31 mouse cellular contexts compared by ENCODE assay signal in the genomic region with DNA sequence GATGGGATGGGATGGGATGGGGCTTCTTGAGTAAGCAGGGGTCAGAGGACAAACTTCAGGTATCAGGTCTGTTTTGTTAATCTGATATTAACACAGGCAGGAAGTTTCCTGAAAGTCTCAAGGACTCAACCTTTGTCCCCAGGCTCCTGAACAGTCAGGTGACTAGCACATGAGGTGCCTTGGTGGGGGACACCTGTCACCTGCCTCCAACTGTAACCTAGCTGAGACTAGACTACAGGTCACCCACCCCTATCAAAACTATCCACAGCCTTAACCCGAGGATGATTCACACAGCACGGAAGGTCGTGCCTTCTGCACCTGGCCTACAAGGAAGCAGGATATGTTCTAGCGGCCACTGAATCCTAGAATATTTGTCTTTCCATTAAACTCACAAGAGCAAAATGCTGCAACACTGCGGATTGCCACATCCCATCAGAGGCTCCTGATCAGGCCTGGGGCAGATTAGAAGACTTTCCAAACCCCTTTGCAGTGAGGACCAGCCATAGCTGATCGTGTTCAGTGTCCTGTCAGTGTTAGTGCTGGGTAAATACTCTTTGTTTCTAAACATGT. TPM values are rescaled to one million over a fixed set of nuclear protein-coding genes. Genes with fewer than 3 reads are reported as not detected.
DNase-seq lines count a peak whose midpoint lies in the region; ATAC-seq and TF ChIP-seq lines count a peak whose summit lies in the region.
"Had no signal": no experiment of that assay in that cellular context is flagged by ENCODE, and none has a peak within 500 bp of the region (broad histone marks: within the 10 kb centered on the region; RNA-seq: fewer than 3 reads in every experiment).

No protein-coding gene starts in this region.

- DNase-seq in kidney, adult 18-20 months: peak; percentile 19
- DNase-seq in lung, postnatal 0 days (ENCODE audit: low spot score): peak; percentile 58
- DNase-seq in lung, postnatal 14 days: no peak
- peak; percentile 24 for DNase-seq in liver, postnatal 0 days
- DNase-seq in spleen, postnatal 36 days (ENCODE audit: low spot score in 2 of 2): no peak
- no peak for DNase-seq in urinary bladder, adult 2 months (ENCODE audit: low spot score)
- DNase-seq: adrenal gland, postnatal 10 days; cerebellum, adult 8-10 months; cerebellum, postnatal 25 days; gastrocnemius, postnatal 14 days; heart, postnatal 36 days; kidney, adult 11 months; kidney, postnatal 14 days; left cerebral cortex, postnatal 4 days; lung, adult 18-20 months; lung, postnatal 10 days; midbrain, embryonic 14.5 days; right cerebral cortex, postnatal 25 days; spleen, adult 18-20 months had no signal

- H3K9me3 ChIP-seq in kidney, embryonic 14.5 days (ENCODE audit: control insufficient read depth, low read length): no peaks in the 10 kb centered on the region
- H3K9me3 ChIP-seq in lung, postnatal 0 days (ENCODE audit: low read length): no peaks in the 10 kb centered on the region
- H3K9me3 ChIP-seq in liver, postnatal 0 days (ENCODE audit: low read length): no peaks in the 10 kb centered on the region
- H3K9me3 ChIP-seq: embryonic facial prominence, embryonic 15.5 days; forebrain, embryonic 13.5 days; neural tube, embryonic 15.5 days had no signal

- peak; percentile 51 for TF ChIP-seq EP300 in lung, postnatal 0 days (IDR thresholded peaks at IDR 0.05)
- TF ChIP-seq EP300 in liver, postnatal 0 days (IDR thresholded peaks at IDR 0.05; ENCODE audit: low read depth): no peak

- no peaks in the 10 kb centered on the region for H3K27me3 ChIP-seq in kidney, embryonic 14.5 days (ENCODE audit: control insufficient read depth, insufficient read depth, low read length)
- no peaks in the 10 kb centered on the region for H3K27me3 ChIP-seq in lung, postnatal 0 days (replicated peaks; ENCODE audit: insufficient read depth, low read length)
- H3K27me3 ChIP-seq in liver, postnatal 0 days (ENCODE audit: insufficient read depth, low read length): no peaks in the 10 kb centered on the region
- H3K27me3 ChIP-seq: embryonic facial prominence, embryonic 15.5 days; forebrain, embryonic 13.5 days; hindbrain, embryonic 12.5 days; neural tube, embryonic 15.5 days; Patski had no signal

- TF ChIP-seq CTCF in lung, postnatal 0 days (IDR thresholded peaks at IDR 0.05): no peak
- no peak for TF ChIP-seq CTCF in liver, postnatal 0 days (IDR thresholded peaks at IDR 0.05; ENCODE audit: low read depth)

- no peaks in the 10 kb centered on the region for H3K36me3 ChIP-seq in kidney, embryonic 14.5 days (ENCODE audit: control insufficient read depth, insufficient read depth, low read length)
- H3K36me3 ChIP-seq in lung, postnatal 0 days (ENCODE audit: insufficient read depth, low read length): peaks cover 9% of the 10 kb centered on the region; the same call in 1 of the 2 replicates
- H3K36me3 ChIP-seq in liver, postnatal 0 days (replicated peaks; ENCODE audit: insufficient read depth, low read length): peaks cover 21% of the 10 kb centered on the region; the same call in 1 of the 2 replicates
- H3K36me3 ChIP-seq: embryonic facial prominence, embryonic 10.5 days; hindbrain, embryonic 12.5 days; neural tube, embryonic 15.5 days had no signal

- H3K27ac ChIP-seq in kidney, embryonic 14.5 days (ENCODE audit: low read depth, low read length): no peak overlapping the region
- H3K27ac ChIP-seq in lung, postnatal 0 days (ENCODE audit: low read length): peak overlapping the region; percentile 20; the same call in 1 of the 2 replicates
- H3K27ac ChIP-seq in liver, postnatal 0 days (ENCODE audit: low read depth): no peak overlapping the region
- H3K27ac ChIP-seq: embryonic facial prominence, embryonic 10.5 days; embryonic facial prominence, embryonic 15.5 days; forebrain, embryonic 13.5 days; hindbrain, embryonic 12.5 days; hindbrain, postnatal 0 days; layer of hippocampus, adult 2 months; neural tube, embryonic 15.5 days had no signal

- no peak overlapping the region for H3K4me3 ChIP-seq in kidney, embryonic 14.5 days (ENCODE audit: low read length)
- no peak overlapping the region for H3K4me3 ChIP-seq in lung, postnatal 0 days (ENCODE audit: low read depth, low read length)
- H3K4me3 ChIP-seq in liver, postnatal 0 days (ENCODE audit: low read depth, low read length): no peak overlapping the region
- H3K4me3 ChIP-seq: embryonic facial prominence, embryonic 10.5 days; embryonic facial prominence, embryonic 15.5 days; forebrain, embryonic 13.5 days; hindbrain, embryonic 12.5 days; layer of hippocampus, adult 2 months; neural tube, embryonic 15.5 days had no signal

- ATAC-seq in kidney, embryonic 14.5 days (ENCODE audit: low FRiP score, low TSS enrichment): no peak
- peak; percentile 23 for ATAC-seq in lung, postnatal 0 days
- peak; percentile 38; the same call in 1 of the 2 replicates for ATAC-seq in liver, postnatal 0 days
- ATAC-seq: forebrain, embryonic 13.5 days; hindbrain, postnatal 0 days; Patski had no signal

- no peaks in the 10 kb centered on the region for H3K4me1 ChIP-seq in kidney, embryonic 14.5 days (ENCODE audit: control insufficient read depth, insufficient read depth, low read length)
- H3K4me1 ChIP-seq in lung, postnatal 0 days (ENCODE audit: insufficient read depth, low read depth, low read length): peaks cover 3% of the 10 kb centered on the region; the same call in 1 of the 2 replicates
- H3K4me1 ChIP-seq in liver, postnatal 0 days (ENCODE audit: insufficient read depth): peaks cover 6% of the 10 kb centered on the region; the same call in 1 of the 2 replicates
- H3K4me1 ChIP-seq: embryonic facial prominence, embryonic 10.5 days; embryonic facial prominence, embryonic 15.5 days; forebrain, embryonic 13.5 days; hindbrain, embryonic 12.5 days; neural tube, embryonic 15.5 days had no signal

- WGBS in kidney, embryonic 14.5 days: 92% methylated on average over 6 of the region's 6 CpGs
- WGBS in lung, postnatal 0 days: 69% methylated on average over 6 of the region's 6 CpGs
- WGBS in liver, postnatal 0 days (ENCODE audit: insufficient replicate concordance): 81% methylated on average over 6 of the region's 6 CpGs

- H3K4me2 ChIP-seq in kidney, embryonic 14.5 days (replicated peaks; ENCODE audit: low read depth, low read length): no peak overlapping the region
- no peak overlapping the region for H3K4me2 ChIP-seq in lung, postnatal 0 days (replicated peaks; ENCODE audit: low read depth, low read length)
- no peak overlapping the region for H3K4me2 ChIP-seq in liver, postnatal 0 days (ENCODE audit: low read depth, low read length)
- H3K4me2 ChIP-seq: embryonic facial prominence, embryonic 15.5 days; forebrain, embryonic 13.5 days; heart, embryonic 11.5 days; hindbrain, embryonic 12.5 days; neural tube, embryonic 15.5 days had no signal

- no peak overlapping the region for H3K9ac ChIP-seq in kidney, embryonic 14.5 days (ENCODE audit: low read depth, low read length)
- H3K9ac ChIP-seq in lung, postnatal 0 days (replicated peaks; ENCODE audit: low read depth): no peak overlapping the region
- H3K9ac ChIP-seq in liver, postnatal 0 days (replicated peaks): no peak overlapping the region
- H3K9ac ChIP-seq: embryonic facial prominence, embryonic 15.5 days; forebrain, embryonic 13.5 days; hindbrain, embryonic 12.5 days; neural tube, embryonic 15.5 days had no signal

RNA-seq across cellular contexts. Expression of a gene that starts 14.2 kb away (rescaled TPM):
- polyA plus RNA-seq in kidney, embryonic 14.5 days (2014; fragmentation: Nextera tagmentation; extraction: Ambion mirVana): 2.8 and 5.5 TPM in 2 replicates
- polyA plus RNA-seq in lung, postnatal 0 days (2015; fragmentation: Nextera tagmentation; extraction: Ambion mirVana): 514 and 711 TPM in 2 replicates
- 134 and 135 TPM in 2 replicates for polyA plus RNA-seq in liver, postnatal 0 days (2015; fragmentation: Nextera tagmentation; extraction: Ambion mirVana)
- 444 and 459 TPM in 2 replicates for polyA plus RNA-seq in urinary bladder, adult 2 months (2012; rRNA removed)

RNA-seq across cellular contexts. Expression of a gene that starts 25.6 kb away (rescaled TPM):
- polyA plus RNA-seq in kidney, embryonic 14.5 days (2014; fragmentation: Nextera tagmentation; extraction: Ambion mirVana): not detected in 2 replicates
- 0.12 TPM in 1 of 2 replicates, not detected in the other for polyA plus RNA-seq in lung, postnatal 0 days (2015; fragmentation: Nextera tagmentation; extraction: Ambion mirVana)
- 0.08 and 0.09 TPM in 2 replicates for polyA plus RNA-seq in liver, postnatal 0 days (2015; fragmentation: Nextera tagmentation; extraction: Ambion mirVana)
- not detected in 2 replicates for polyA plus RNA-seq in urinary bladder, adult 2 months (2012; rRNA removed)
- polyA plus RNA-seq: embryonic facial prominence, embryonic 10.5 days; embryonic facial prominence, embryonic 15.5 days; forebrain, embryonic 13.5 days; heart, embryonic 11.5 days; heart, embryonic 16.5 days; hindbrain, embryonic 12.5 days; hindbrain, postnatal 0 days; limb, embryonic 14.5 days; midbrain, embryonic 14.5 days; neural tube, embryonic 15.5 days had no signal

Comparison
In these comparisons a context has a peak if more than half of its experiments do, and no peak if none do; other contexts are left out.
1. DNase-seq: peak in kidney, adult 18-20 months (single experiment), lung, postnatal 0 days (single experiment) and liver, postnatal 0 days (single experiment); none in lung, postnatal 14 days (single experiment), spleen, postnatal 36 days (0 of 2) and urinary bladder, adult 2 months (single experiment).
2. RNA of a gene that starts 14.2 kb away (polyA plus RNA-seq): 514 to 711 TPM in lung, postnatal 0 days, 444 to 459 TPM in urinary bladder, adult 2 months and 134 to 135 TPM in liver, postnatal 0 days; 2.8 to 5.5 TPM in kidney, embryonic 14.5 days; every median in the first group is over 10 times any median in the second.